Comparison of ENCODE assay signal across 12 mouse cellular contexts in the genomic region with DNA sequence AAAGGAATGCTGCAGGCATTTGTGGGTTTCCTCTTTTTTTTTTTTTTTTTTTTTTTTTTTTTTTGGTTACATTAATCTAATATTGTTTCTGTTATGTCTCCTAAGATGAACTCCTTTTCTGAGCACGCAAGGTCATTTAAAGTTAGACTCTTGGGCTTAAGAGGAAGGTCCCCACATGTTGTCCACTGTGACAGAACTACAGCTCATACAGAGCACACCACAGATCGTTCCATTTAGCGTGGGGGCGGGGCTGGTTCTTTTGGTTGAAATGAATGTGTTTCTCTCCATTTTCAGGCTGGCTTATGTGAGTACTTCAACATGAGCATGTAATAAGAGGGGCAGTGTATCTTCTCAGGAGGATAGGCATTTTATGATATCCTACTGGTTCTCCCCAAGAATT.
"Had no signal": no experiment of that assay in that cellular context is flagged by ENCODE, and none has a peak within 500 bp of the region (broad histone marks: within the 10 kb centered on the region; RNA-seq: fewer than 3 reads in every experiment).

No protein-coding gene starts in this region.

- ATAC-seq: midbrain, embryonic 16.5 days had no signal

- H3K4me2 ChIP-seq: hindbrain, embryonic 15.5 days; limb, embryonic 13.5 days; liver, embryonic 15.5 days; lung, embryonic 14.5 days; neural tube, embryonic 13.5 days had no signal

- H3K9ac ChIP-seq: hindbrain, embryonic 15.5 days; limb, embryonic 13.5 days; liver, embryonic 15.5 days; lung, embryonic 14.5 days; neural tube, embryonic 13.5 days had no signal

- H3K4me3 ChIP-seq: hindbrain, embryonic 15.5 days; limb, embryonic 13.5 days; liver, embryonic 15.5 days; midbrain, embryonic 10.5 days; neural tube, embryonic 13.5 days had no signal

- H3K4me1 ChIP-seq: liver, embryonic 15.5 days had no signal

- DNase-seq: left cerebral cortex, postnatal 4 days; lung, embryonic 14.5 days; lung, postnatal 10 days; lung, postnatal 4 days; right cerebral cortex, postnatal 14 days; thymus, postnatal 36 days had no signal

- H3K9me3 ChIP-seq: hindbrain, embryonic 15.5 days; limb, embryonic 13.5 days; liver, embryonic 15.5 days; midbrain, embryonic 10.5 days; neural tube, embryonic 13.5 days had no signal

- H3K27ac ChIP-seq: hindbrain, embryonic 15.5 days; limb, embryonic 13.5 days; liver, embryonic 15.5 days; midbrain, embryonic 10.5 days; neural tube, embryonic 13.5 days had no signal

- H3K36me3 ChIP-seq: hindbrain, embryonic 15.5 days; liver, embryonic 15.5 days; midbrain, embryonic 10.5 days had no signal

- H3K27me3 ChIP-seq: hindbrain, embryonic 15.5 days; liver, embryonic 15.5 days; neural tube, embryonic 13.5 days had no signal
